Mouse (Mus musculus): ENCODE measurements around the gene Prep.
A peak's percentile ranks its signal among the peaks of the same experiment; 100 is the strongest.
"Not testable (repeated sequence)": the region's sequence is repeated elsewhere in the genome, so short reads cannot be mapped to it uniquely, and the experiment has no call there.

Gene Prep

GRCm38 (mm10) chr10:45075491-45076051, 8.6 kb downstream of the Prep start:
- no peak for DNase-seq (ENCODE audit: low spot score in 2 of 2)

- no peak for DNase-seq (ENCODE audit: low spot score in 2 of 2)
These were observed 9.6 kb downstream of the Prep start for GRCm38 (mm10) chr10:45076585-45076984.

- no peak for DNase-seq (ENCODE audit: low spot score in 2 of 2)
These were observed 10.3 kb downstream of the Prep start for GRCm38 (mm10) chr10:45077353-45077752.

GRCm38 (mm10) chr10:45079756-45080155, 12.8 kb downstream of the Prep start:
- DNase-seq (ENCODE audit: low spot score in 2 of 2), result no peak

- DNase-seq (ENCODE audit: low spot score in 2 of 2), result no peak
These were observed 13.5 kb downstream of the Prep start for GRCm38 (mm10) chr10:45080490-45080889.

GRCm38 (mm10) chr10:45082730-45083129, 15.7 kb downstream of the Prep start:
- DNase-seq (ENCODE audit: low spot score in 2 of 2), result no peak

GRCm38 (mm10) chr10:45084002-45084401, 17.0 kb downstream of the Prep start:
- not testable (repeated sequence) for DNase-seq (ENCODE audit: low spot score in 2 of 2)

- no peak for DNase-seq (ENCODE audit: low spot score in 2 of 2)
These were observed 17.5 kb downstream of the Prep start for GRCm38 (mm10) chr10:45084471-45084870.

GRCm38 (mm10) chr10:45085315-45085714, 18.3 kb downstream of the Prep start:
- DNase-seq (ENCODE audit: low spot score in 2 of 2), result no peak

- no peak for DNase-seq (ENCODE audit: low spot score in 2 of 2)
These were observed 19.6 kb downstream of the Prep start for GRCm38 (mm10) chr10:45086637-45087036.

- DNase-seq (ENCODE audit: low spot score in 2 of 2), result no peak
These were observed 24.6 kb downstream of the Prep start for GRCm38 (mm10) chr10:45091462-45092079.

GRCm38 (mm10) chr10:45092080-45093056, 25.4 kb downstream of the Prep start:
- DNase-seq (ENCODE audit: low spot score in 2 of 2), result no peak

- no peak for DNase-seq (ENCODE audit: low spot score in 2 of 2)
These were observed 31.7 kb downstream of the Prep start for GRCm38 (mm10) chr10:45098751-45099150.

- no peak for DNase-seq (ENCODE audit: low spot score in 2 of 2)
These were observed 33.5 kb downstream of the Prep start for GRCm38 (mm10) chr10:45100473-45100872.

- DNase-seq (ENCODE audit: low spot score in 2 of 2), result no peak
These were observed 36.2 kb downstream of the Prep start for GRCm38 (mm10) chr10:45103184-45103583.

- DNase-seq (ENCODE audit: low spot score in 2 of 2), result peak; percentile 10 to 21
These were observed 37.1 kb downstream of the Prep start for GRCm38 (mm10) chr10:45104098-45104497.

GRCm38 (mm10) chr10:45104535-45105079, 37.6 kb downstream of the Prep start:
- no peak for DNase-seq (ENCODE audit: low spot score in 2 of 2)

GRCm38 (mm10) chr10:45106541-45106940, 39.5 kb downstream of the Prep start:
- DNase-seq (ENCODE audit: low spot score in 2 of 2), result no peak

- DNase-seq (ENCODE audit: low spot score in 2 of 2), result no peak
These were observed 40.3 kb downstream of the Prep start for GRCm38 (mm10) chr10:45107313-45107712.

GRCm38 (mm10) chr10:45109041-45109440, 42.0 kb downstream of the Prep start:
- DNase-seq (ENCODE audit: low spot score in 2 of 2), result no peak

- DNase-seq (ENCODE audit: low spot score in 2 of 2), result no peak
These were observed 43.0 kb downstream of the Prep start for GRCm38 (mm10) chr10:45109974-45110373.

GRCm38 (mm10) chr10:45112927-45113326, 45.9 kb downstream of the Prep start:
- DNase-seq (ENCODE audit: low spot score in 2 of 2), result no peak
